Mouse (Mus musculus): ENCODE measurements around the gene Kcnma1. TPM values are rescaled to one million over a fixed set of nuclear protein-coding genes. Genes with fewer than 3 reads are reported as not detected.

The Kcnma1 gene
- polyA plus RNA-seq, 1 experiment from 2014 or later, result 2.7 TPM

GRCm38 (mm10) chr14:23710954-23711353 lies 303.3 kb downstream of the Kcnma1 start:
- Histone ChIP-seq H3K27me3 (no peaks in the 10 kb centered on the region), H3K4me3 (no peak overlapping the region), H3K9ac (replicated peaks) (no peak overlapping the region), H3K4me1 (0 out of 2 replicates have a peak, but pooled peaks cover 5% of the 10 kb centered on the region), H3K36me3 (no peaks in the 10 kb centered on the region), H3K4me2 (replicated peaks) (no peak overlapping the region), H3K9me3 (no peaks in the 10 kb centered on the region), H3K27ac (replicated peaks) (no peak overlapping the region)
- no peak for ATAC-seq (ENCODE audit: low FRiP score, low read depth)
- 65% methylated on average over 7 of the region's 7 CpGs for WGBS

- ATAC-seq (ENCODE audit: low FRiP score, low read depth), result no peak
- no peak overlapping the region for H3K4me3 ChIP-seq
- H3K9me3 ChIP-seq, result no peaks in the 10 kb centered on the region
- H3K27me3 ChIP-seq, result no peaks in the 10 kb centered on the region
- no peak overlapping the region for H3K4me2 ChIP-seq (replicated peaks)
- H3K27ac ChIP-seq (replicated peaks), result no peak overlapping the region
- H3K9ac ChIP-seq (replicated peaks), result no peak overlapping the region
- WGBS, result 87% methylated on average over 10 of the region's 10 CpGs
- no peaks in the 10 kb centered on the region for H3K36me3 ChIP-seq
- peaks cover 5% of the 10 kb centered on the region; the same call in 1 of the 2 replicates for H3K4me1 ChIP-seq
These were observed 307.5 kb downstream of the Kcnma1 start for GRCm38 (mm10) chr14:23706837-23707236.

- no peaks in the 10 kb centered on the region for H3K27me3 ChIP-seq
- H3K9me3 ChIP-seq, result no peaks in the 10 kb centered on the region
- no peak overlapping the region for H3K4me2 ChIP-seq (replicated peaks)
- no peak overlapping the region for H3K9ac ChIP-seq (replicated peaks)
- no peak for ATAC-seq (ENCODE audit: low FRiP score, low read depth)
- no peaks in the 10 kb centered on the region for H3K36me3 ChIP-seq
- 48% methylated on average over 3 of the region's 3 CpGs for WGBS
- peaks cover under 1% of the 10 kb centered on the region; the same call in 1 of the 2 replicates for H3K4me1 ChIP-seq
- H3K27ac ChIP-seq (replicated peaks), result no peak overlapping the region
- no peak overlapping the region for H3K4me3 ChIP-seq
These were observed 308.6 kb downstream of the Kcnma1 start for GRCm38 (mm10) chr14:23705647-23706046.

GRCm38 (mm10) chr14:23704303-23704702 lies 310.0 kb downstream of the Kcnma1 start:
- Histone ChIP-seq H3K36me3 (no peaks in the 10 kb centered on the region), H3K9ac (replicated peaks) (no peak overlapping the region), H3K27me3 (no peaks in the 10 kb centered on the region), H3K4me3 (no peak overlapping the region), H3K27ac (replicated peaks) (no peak overlapping the region), H3K9me3 (no peaks in the 10 kb centered on the region), H3K4me1 (no peaks in the 10 kb centered on the region; the same call in 1 of the 2 replicates), H3K4me2 (replicated peaks) (no peak overlapping the region)
- ATAC-seq (ENCODE audit: low FRiP score, low read depth), result no peak

DNA sequence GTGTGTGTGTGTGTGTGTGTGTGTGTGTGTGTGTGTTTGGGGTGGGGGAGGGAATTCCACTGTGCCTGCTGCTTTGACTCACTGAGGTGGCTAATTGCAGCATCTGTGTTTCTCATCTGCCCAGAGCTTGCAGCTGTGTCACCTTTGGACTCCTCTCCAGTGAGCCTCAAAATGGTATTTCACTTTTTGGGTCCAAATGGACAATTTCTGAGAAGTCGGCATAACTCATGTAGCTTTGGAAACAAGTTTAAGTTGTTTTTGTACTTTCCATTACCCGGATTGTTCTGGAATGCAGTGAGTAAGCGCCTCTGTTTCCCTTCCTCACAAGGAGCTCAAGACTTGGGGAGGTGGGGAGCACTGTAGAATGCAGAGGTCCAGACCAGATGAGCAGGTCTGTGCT lies 317.9 kb downstream of the Kcnma1 start:
- Histone ChIP-seq H3K36me3 (no peaks in the 10 kb centered on the region), H3K4me3 (no peak overlapping the region), H3K4me2 (replicated peaks) (no peak overlapping the region), H3K27ac (replicated peaks) (no peak overlapping the region), H3K27me3 (no peaks in the 10 kb centered on the region), H3K9ac (replicated peaks) (no peak overlapping the region), H3K4me1 (no peaks in the 10 kb centered on the region), H3K9me3 (no peaks in the 10 kb centered on the region)
- ATAC-seq (ENCODE audit: low FRiP score, low read depth), result no peak
- 86% methylated on average over 3 of the region's 3 CpGs for WGBS

GRCm38 (mm10) chr14:23689681-23690080 lies 324.6 kb downstream of the Kcnma1 start:
- Histone ChIP-seq H3K9ac (replicated peaks) (no peak overlapping the region), H3K4me1 (no peaks in the 10 kb centered on the region), H3K27ac (replicated peaks) (no peak overlapping the region), H3K27me3 (no peaks in the 10 kb centered on the region), H3K36me3 (no peaks in the 10 kb centered on the region), H3K4me2 (replicated peaks) (no peak overlapping the region), H3K9me3 (no peaks in the 10 kb centered on the region), H3K4me3 (no peak overlapping the region)
- WGBS, result 67% methylated on average over 5 of the region's 5 CpGs
- ATAC-seq (ENCODE audit: low FRiP score, low read depth), result no peak

GRCm38 (mm10) chr14:23688513-23688912 lies 325.8 kb downstream of the Kcnma1 start:
- no peaks in the 10 kb centered on the region for H3K27me3 ChIP-seq
- no peak overlapping the region for H3K4me3 ChIP-seq
- no peak overlapping the region for H3K27ac ChIP-seq (replicated peaks)
- ATAC-seq (ENCODE audit: low FRiP score, low read depth), result no peak
- H3K9ac ChIP-seq (replicated peaks), result no peak overlapping the region
- no peak overlapping the region for H3K4me2 ChIP-seq (replicated peaks)
- H3K36me3 ChIP-seq, result no peaks in the 10 kb centered on the region
- H3K4me1 ChIP-seq, result no peaks in the 10 kb centered on the region
- H3K9me3 ChIP-seq, result no peaks in the 10 kb centered on the region
- WGBS, result 83% methylated on average over 3 of the region's 3 CpGs

DNA sequence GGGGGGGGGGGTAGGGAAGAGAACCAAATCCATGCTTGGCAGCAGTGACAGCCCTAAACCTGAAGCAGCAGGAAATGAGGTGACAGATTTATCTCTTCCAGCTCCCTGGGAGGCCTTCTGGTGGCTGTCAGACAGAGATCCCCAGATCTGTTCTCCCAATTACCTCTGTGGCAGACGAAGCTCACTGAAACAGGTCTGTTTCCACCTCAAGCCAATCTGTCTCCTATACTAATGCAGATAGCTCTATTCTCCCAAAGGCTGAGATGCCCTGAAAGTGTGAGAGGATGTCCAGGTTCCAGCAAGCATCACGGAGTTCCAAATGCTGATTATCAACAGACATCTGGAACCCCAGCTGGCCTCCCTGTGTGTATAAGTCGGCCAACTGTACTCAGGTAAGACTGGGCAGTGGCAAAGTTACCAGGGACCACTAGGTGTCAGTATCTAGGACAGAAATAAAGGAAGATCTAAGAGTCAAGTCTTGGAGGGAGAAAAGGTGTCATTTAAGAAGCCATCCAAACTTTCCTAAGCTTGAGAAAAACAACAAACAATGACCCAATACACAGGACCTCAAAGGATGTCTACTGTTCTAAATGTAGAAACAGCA lies 329.7 kb downstream of the Kcnma1 start:
- WGBS, result 62% methylated on average over 3 of the region's 3 CpGs
- Histone ChIP-seq H3K4me2 (replicated peaks) (no peak overlapping the region), H3K27ac (replicated peaks) (no peak overlapping the region), H3K4me3 (no peak overlapping the region), H3K27me3 (no peaks in the 10 kb centered on the region), H3K4me1 (no peaks in the 10 kb centered on the region), H3K9ac (replicated peaks) (no peak overlapping the region), H3K9me3 (no peaks in the 10 kb centered on the region), H3K36me3 (no peaks in the 10 kb centered on the region)
- ATAC-seq (ENCODE audit: low FRiP score, low read depth), result no peak

- Histone ChIP-seq H3K27me3 (no peaks in the 10 kb centered on the region), H3K27ac (replicated peaks) (no peak overlapping the region), H3K4me2 (replicated peaks) (no peak overlapping the region), H3K36me3 (no peaks in the 10 kb centered on the region), H3K4me3 (no peak overlapping the region), H3K4me1 (no peaks in the 10 kb centered on the region), H3K9me3 (no peaks in the 10 kb centered on the region), H3K9ac (replicated peaks) (no peak overlapping the region)
- 88% methylated on average over 4 of the region's 4 CpGs for WGBS
- no peak for ATAC-seq (ENCODE audit: low FRiP score, low read depth)
These were observed 331.5 kb downstream of the Kcnma1 start for GRCm38 (mm10) chr14:23682758-23683157.

- Histone ChIP-seq H3K9me3 (no peaks in the 10 kb centered on the region), H3K27ac (replicated peaks) (no peak overlapping the region), H3K9ac (replicated peaks) (no peak overlapping the region), H3K4me1 (no peaks in the 10 kb centered on the region), H3K27me3 (no peaks in the 10 kb centered on the region), H3K4me2 (replicated peaks) (no peak overlapping the region), H3K36me3 (no peaks in the 10 kb centered on the region), H3K4me3 (no peak overlapping the region)
- ATAC-seq (ENCODE audit: low FRiP score, low read depth), result no peak
- 62% methylated on average over 2 of the region's 2 CpGs for WGBS
These were observed 334.9 kb downstream of the Kcnma1 start for GRCm38 (mm10) chr14:23679378-23679777.

DNA sequence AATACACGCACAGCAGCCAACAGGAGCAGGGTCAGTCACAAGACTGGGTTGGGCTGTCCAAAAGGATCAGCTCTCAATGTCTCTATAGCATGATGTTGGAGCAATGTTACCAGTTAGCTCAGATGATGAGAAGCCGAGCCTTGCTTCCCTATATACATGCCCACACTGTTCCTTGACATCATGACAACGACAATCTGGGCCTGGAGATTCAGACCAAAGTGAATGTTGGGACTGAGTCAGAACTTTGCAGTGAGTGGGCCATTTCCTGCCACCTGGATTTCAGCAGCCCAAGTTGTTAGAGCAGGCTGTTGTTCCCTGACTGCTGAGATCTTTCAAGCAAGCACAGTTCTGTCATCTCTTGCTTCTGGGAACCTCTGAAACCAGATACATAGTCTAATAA lies 347.9 kb downstream of the Kcnma1 start:
- H3K9ac ChIP-seq (replicated peaks), result no peak overlapping the region
- WGBS, result 90% methylated on average over 3 of the region's 3 CpGs
- no peak overlapping the region for H3K27ac ChIP-seq (replicated peaks)

GRCm38 (mm10) chr14:23651682-23652081 lies 362.6 kb downstream of the Kcnma1 start:
- Histone ChIP-seq H3K4me3 (no peak overlapping the region), H3K27me3 (no peaks in the 10 kb centered on the region; the same call in 1 of the 2 replicates), H3K36me3 (no peaks in the 10 kb centered on the region), H3K4me1 (no peaks in the 10 kb centered on the region; the same call in 1 of the 2 replicates), H3K9ac (replicated peaks) (no peak overlapping the region), H3K9me3 (no peaks in the 10 kb centered on the region), H3K4me2 (replicated peaks) (no peak overlapping the region), H3K27ac (replicated peaks) (no peak overlapping the region)
- WGBS, result 82% methylated on average over 4 of the region's 4 CpGs
- ATAC-seq (ENCODE audit: low FRiP score, low read depth), result no peak

More for the DNA sequence above, 347.9 kb downstream of the Kcnma1 start:
- H3K4me2 ChIP-seq (replicated peaks), result no peak overlapping the region
- no peaks in the 10 kb centered on the region for H3K4me1 ChIP-seq
- H3K36me3 ChIP-seq, result no peaks in the 10 kb centered on the region
- no peak for ATAC-seq (ENCODE audit: low FRiP score, low read depth)
- no peaks in the 10 kb centered on the region for H3K27me3 ChIP-seq
- no peaks in the 10 kb centered on the region for H3K9me3 ChIP-seq
- no peak overlapping the region for H3K4me3 ChIP-seq

DNA sequence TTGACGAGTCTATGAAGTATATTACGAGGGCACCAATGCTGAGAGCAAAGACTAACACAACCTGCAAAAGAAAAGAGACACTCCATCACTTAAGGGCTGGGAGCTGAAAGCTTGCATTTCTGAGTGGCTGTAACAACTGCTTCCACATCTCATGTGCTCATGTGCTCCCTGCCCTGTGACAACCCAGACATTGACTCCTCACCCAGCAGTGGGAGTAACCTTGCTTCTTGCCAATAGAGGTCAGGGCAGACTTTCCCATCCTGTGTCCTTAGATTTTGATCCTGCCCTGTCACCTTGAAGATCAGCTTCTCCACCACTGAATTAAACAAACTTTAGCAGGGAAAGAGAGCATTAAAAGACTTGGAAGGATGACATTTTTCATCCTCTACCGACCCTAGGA lies 364.2 kb downstream of the Kcnma1 start:
- no peak overlapping the region for H3K9ac ChIP-seq (replicated peaks)
- no peaks in the 10 kb centered on the region for H3K36me3 ChIP-seq
- no peak overlapping the region for H3K4me3 ChIP-seq
- no peak overlapping the region for H3K27ac ChIP-seq (replicated peaks)
- 87% methylated on average over 3 of the region's 3 CpGs for WGBS
- no peak for ATAC-seq (ENCODE audit: low FRiP score, low read depth)
- H3K27me3 ChIP-seq, result no peaks in the 10 kb centered on the region; the same call in 1 of the 2 replicates
- no peak overlapping the region for H3K4me2 ChIP-seq (replicated peaks)
- H3K9me3 ChIP-seq, result no peaks in the 10 kb centered on the region
- peaks cover 1% of the 10 kb centered on the region; the same call in 1 of the 2 replicates for H3K4me1 ChIP-seq
